Mouse (Mus musculus): ENCODE data around the gene Tspear.

GRCm38 (mm10) chr10:77798921-77799508 is 112.6 kb downstream of the Tspear start, which contains the start of gene Gm19668:
- TF ChIP-seq CTCF (IDR thresholded peaks at IDR 0.05; ENCODE audit: low read depth, low read length) (no peak), TAL1 (conservative IDR thresholded peaks at IDR 0.05; ENCODE audit: low read depth, low read length) (no peak), POLR2AphosphoS5 (IDR thresholded peaks at IDR 0.05; ENCODE audit: insufficient replicate concordance, low read depth, low read length) (no peak), GATA1 (IDR thresholded peaks at IDR 0.05; ENCODE audit: borderline replicate concordance, low read length) (no peak)
